Mouse (Mus musculus) myocyte (in vitro differentiated cells): ENCODE measurements around the gene Nme6. TPM values are rescaled to one million over a fixed set of nuclear protein-coding genes. Genes with fewer than 3 reads are reported as not detected.
A peak's percentile ranks its signal among the peaks of the same experiment; 100 is the strongest.

Experiments
- H3K27me3 ChIP-seq: one replicate; pipeline ENCODE4 v1.6.1; 2011; ENCODE audit not compliant: control insufficient read depth, insufficient read depth, insufficient read length
- H3K36me3 ChIP-seq: one replicate; pipeline ENCODE4 v1.6.1; 2011; ENCODE audit not compliant: control insufficient read depth, insufficient read depth
- H3K4me2 ChIP-seq: one replicate; pipeline ENCODE4 v1.6.1; 2011; ENCODE audit warnings: low read depth, control low read depth
- H3K4me3 ChIP-seq: one replicate; pipeline ENCODE4 v1.5.1; 2011; ENCODE audit warnings: mild to moderate bottlenecking, control low read depth, moderate library complexity
- H3K79me2 ChIP-seq: one replicate; pipeline ENCODE4 v1.6.1; 2011; ENCODE audit not compliant: control insufficient read depth, insufficient read depth
- H3ac ChIP-seq: one replicate; pipeline ENCODE4 v1.6.1; 2011; ENCODE audit not compliant: control insufficient read depth, insufficient read length
- CEBPB ChIP-seq: IDR thresholded peaks from 2 replicates; pipeline ENCODE4 v1.6.1; 2011; ENCODE audit warnings: mild to moderate bottlenecking, moderate library complexity; ENCODE audit not compliant: poor library complexity, insufficient read depth, severe bottlenecking
- E2F4 ChIP-seq: IDR thresholded peaks from one replicate; pipeline ENCODE4 v1.6.1; 2011; ENCODE audit warnings: mild to moderate bottlenecking, control low read depth, moderate library complexity; ENCODE audit not compliant: insufficient read depth
- MAX ChIP-seq: IDR thresholded peaks from one replicate; pipeline ENCODE4 v1.6.1; 2011; ENCODE audit warnings: low read depth, mild to moderate bottlenecking, control low read depth
- MYOD1 ChIP-seq, 3 experiments: IDR thresholded peaks; one replicate each; pipeline ENCODE4 v1.6.1; 2011; ENCODE audit warnings: control low read depth in 2 of 3, low read depth in 2 of 3, mild to moderate bottlenecking in 2 of 3, moderate library complexity in 1 of 3; ENCODE audit not compliant: insufficient read length in 2 of 3, control insufficient read depth in 1 of 3
- MYOG ChIP-seq, 3 experiments: IDR thresholded peaks; one replicate each; pipeline ENCODE4 v1.6.1; 2011; ENCODE audit warnings: control low read depth in 2 of 3, low read depth in 2 of 3, mild to moderate bottlenecking in 2 of 3; ENCODE audit not compliant: insufficient read length in 2 of 3, control insufficient read depth in 1 of 3, insufficient read depth in 1 of 3
- POLR2A ChIP-seq: IDR thresholded peaks from one replicate; pipeline ENCODE4 v1.6.1; 2011; ENCODE audit warnings: low read depth, mild to moderate bottlenecking, control low read depth, moderate library complexity; ENCODE audit not compliant: insufficient read length
- POLR2AphosphoS2 ChIP-seq: IDR thresholded peaks from one replicate; pipeline ENCODE4 v1.6.1; 2011; ENCODE audit warnings: low read depth, control low read depth; ENCODE audit not compliant: insufficient read length
- REST ChIP-seq: IDR thresholded peaks from one replicate; pipeline ENCODE4 v1.6.1; 2011; ENCODE audit warnings: mild to moderate bottlenecking, control low read depth, moderate library complexity; ENCODE audit not compliant: insufficient read depth, insufficient read length
- SRF ChIP-seq: IDR thresholded peaks from one replicate; pipeline ENCODE4 v1.6.1; 2011; ENCODE audit warnings: low read depth; ENCODE audit not compliant: control insufficient read depth, insufficient read length
- TCF12 ChIP-seq: IDR thresholded peaks from one replicate; pipeline ENCODE4 v1.6.1; 2011; ENCODE audit warnings: mild to moderate bottlenecking, control low read depth; ENCODE audit not compliant: poor library complexity, insufficient read depth, severe bottlenecking
- TCF3 ChIP-seq: IDR thresholded peaks from one replicate; pipeline ENCODE4 v1.6.1; 2011; ENCODE audit warnings: low read depth, control low read depth; ENCODE audit not compliant: insufficient read length
- USF1 ChIP-seq: IDR thresholded peaks from one replicate; pipeline ENCODE4 v1.6.1; 2011; ENCODE audit warnings: low read depth, mild to moderate bottlenecking, control low read depth, moderate library complexity
- polyA plus RNA-seq: library from polyadenylated mRNA; unstranded; fragments of >200 nt; fragmentation: generic; extraction: Trizol; gene quantifications from one replicate; pipeline ENCODE4 v1.2.1, GENCODE M21; 2012; ENCODE audit warnings: missing spikeins

Nme6 gene
- polyA plus RNA-seq, 1 experiment: 32.2 TPM

GRCm38 (mm10) chr9:109816341-109816740 is 16.2 kb upstream of the Nme6 start:
- Histone ChIP-seq H3K36me3 (no peaks in the 10 kb centered on the region), H3K79me2 (no peaks in the 10 kb centered on the region), H3K4me2 (no peak overlapping the region), H3ac (no peak overlapping the region), H3K27me3 (no peaks in the 10 kb centered on the region), H3K4me3 (no peak overlapping the region)
- TF ChIP-seq MYOD1 (IDR thresholded peaks at IDR 0.05; ENCODE audit: control insufficient read depth in 1 of 3, insufficient read length in 2 of 3, low read depth in 2 of 3): no peak
- no peak for TF ChIP-seq REST
- no peak for TF ChIP-seq MYOG (IDR thresholded peaks at IDR 0.05; ENCODE audit: control insufficient read depth in 1 of 3, insufficient read depth in 1 of 3, insufficient read length in 2 of 3, low read depth in 2 of 3)
- TF ChIP-seq POLR2A: no peak
- TF ChIP-seq E2F4: no peak
- no peak for TF ChIP-seq SRF
- no peak for TF ChIP-seq USF1
- TF ChIP-seq MAX: no peak
- no peak for TF ChIP-seq TCF12
- TF ChIP-seq CEBPB: no peak
- no peak for TF ChIP-seq POLR2AphosphoS2
- TF ChIP-seq TCF3: no peak

- H3K27me3 ChIP-seq: no peaks in the 10 kb centered on the region
- H3K4me2 ChIP-seq: no peak overlapping the region
- H3ac ChIP-seq: no peak overlapping the region
- no peak overlapping the region for H3K4me3 ChIP-seq
- no peaks in the 10 kb centered on the region for H3K36me3 ChIP-seq
- no peaks in the 10 kb centered on the region for H3K79me2 ChIP-seq
- TF ChIP-seq POLR2AphosphoS2 (no peak), POLR2A (no peak), CEBPB (no peak), SRF (no peak), USF1 (no peak), REST (no peak), MAX (no peak)
Measured at GRCm38 (mm10) chr9:109825739-109826138, 6.8 kb upstream of the Nme6 start.

- no peak for TF ChIP-seq MYOD1 (IDR thresholded peaks at IDR 0.05; ENCODE audit: control insufficient read depth in 1 of 3, insufficient read length in 2 of 3, low read depth in 2 of 3)
- no peak for TF ChIP-seq REST
- no peak for TF ChIP-seq POLR2AphosphoS2
- TF ChIP-seq POLR2A: no peak
- no peak for TF ChIP-seq SRF
- no peak for TF ChIP-seq MYOG (IDR thresholded peaks at IDR 0.05; ENCODE audit: control insufficient read depth in 1 of 3, insufficient read depth in 1 of 3, insufficient read length in 2 of 3, low read depth in 2 of 3)
- TF ChIP-seq MAX: no peak
- no peak for TF ChIP-seq E2F4
- TF ChIP-seq TCF3: no peak
- TF ChIP-seq CEBPB: no peak
- no peak for TF ChIP-seq TCF12
- TF ChIP-seq USF1: no peak
- Histone ChIP-seq H3K4me2 (no peak overlapping the region), H3K36me3 (no peaks in the 10 kb centered on the region), H3K79me2 (no peaks in the 10 kb centered on the region), H3ac (no peak overlapping the region), H3K27me3 (no peaks in the 10 kb centered on the region), H3K4me3 (no peak overlapping the region)
Measured at GRCm38 (mm10) chr9:109826181-109826580, 6.4 kb upstream of the Nme6 start.

- H3ac ChIP-seq: peak overlapping the region; percentile 26
- H3K79me2 ChIP-seq: no peaks in the 10 kb centered on the region
- H3K4me2 ChIP-seq: peak overlapping the region; percentile 96
- no peaks in the 10 kb centered on the region for H3K27me3 ChIP-seq
- peak overlapping the region; percentile 72 for H3K4me3 ChIP-seq
- no peak for TF ChIP-seq POLR2A
- no peak for TF ChIP-seq MYOD1 (IDR thresholded peaks at IDR 0.05; ENCODE audit: control insufficient read depth in 1 of 3, insufficient read length in 2 of 3, low read depth in 2 of 3)
- TF ChIP-seq USF1: no peak
- no peak for TF ChIP-seq TCF12
- no peak for TF ChIP-seq TCF3
- TF ChIP-seq REST: no peak
- TF ChIP-seq POLR2AphosphoS2: no peak
- no peak for TF ChIP-seq E2F4
- no peak for TF ChIP-seq MYOG (IDR thresholded peaks at IDR 0.05; ENCODE audit: control insufficient read depth in 1 of 3, insufficient read depth in 1 of 3, insufficient read length in 2 of 3, low read depth in 2 of 3)
- TF ChIP-seq CEBPB: no peak
- TF ChIP-seq SRF: no peak
- TF ChIP-seq MAX: no peak
- no peaks in the 10 kb centered on the region for H3K36me3 ChIP-seq
Measured at GRCm38 (mm10) chr9:109833088-109833412, 501 bp downstream of the Nme6 start.
